Mouse (Mus musculus) 3134 (cell line): ENCODE results near the gene Gm10840.
"Not testable (repeated sequence)": the region's sequence is repeated elsewhere in the genome, so short reads cannot be mapped to it uniquely, and the experiment has no call there.

Experiments used
- DNase-seq: peaks from one replicate; pipeline ENCODE4 v3.0.0-alpha.2; 2011; ENCODE audit warnings: low spot score; ENCODE audit not compliant: insufficient read length; ENCODE audit errors: extremely low read depth

Gm10840 gene

GRCm38 (mm10) chr11:106160841-106161721 lies at the start of gene Gm10840, which contains the start of gene Limd2:
Gene Gm10840, plus strand, starts transcription at chr11:106160850.
Gene Limd2, minus strand, starts transcription at chr11:106160860.
- DNase-seq, result peak; percentile 18

- no peak for DNase-seq
These were observed 49.0 kb upstream of the Gm10840 start for GRCm38 (mm10) chr11:106111688-106112087.

- DNase-seq, result no peak
These were observed 38.4 kb upstream of the Gm10840 start for GRCm38 (mm10) chr11:106122221-106122620.

GRCm38 (mm10) chr11:106122736-106123135 lies 37.9 kb upstream of the Gm10840 start:
- no peak for DNase-seq

- DNase-seq, result no peak
These were observed 35.9 kb upstream of the Gm10840 start for GRCm38 (mm10) chr11:106124784-106125183.

- DNase-seq, result no peak
These were observed 34.8 kb upstream of the Gm10840 start for GRCm38 (mm10) chr11:106125827-106126226.

- not testable (repeated sequence) for DNase-seq
These were observed 33.8 kb upstream of the Gm10840 start for GRCm38 (mm10) chr11:106126727-106127373.

GRCm38 (mm10) chr11:106129477-106129876 lies 31.2 kb upstream of the Gm10840 start:
- no peak for DNase-seq

GRCm38 (mm10) chr11:106132516-106132915 lies 28.1 kb upstream of the Gm10840 start:
- no peak for DNase-seq

- peak; percentile 26 for DNase-seq
These were observed 25.8 kb upstream of the Gm10840 start for GRCm38 (mm10) chr11:106134580-106135528.

- no peak for DNase-seq
These were observed 9.4 kb upstream of the Gm10840 start for GRCm38 (mm10) chr11:106151219-106151618.

GRCm38 (mm10) chr11:106152132-106152531 lies 8.5 kb upstream of the Gm10840 start:
- DNase-seq, result no peak

- DNase-seq, result no peak
These were observed 6.6 kb upstream of the Gm10840 start for GRCm38 (mm10) chr11:106154091-106154490.

- no peak for DNase-seq
These were observed 5.9 kb upstream of the Gm10840 start for GRCm38 (mm10) chr11:106154770-106155169.

- DNase-seq, result no peak
These were observed 4.9 kb upstream of the Gm10840 start for GRCm38 (mm10) chr11:106155761-106156160.

- no peak for DNase-seq
These were observed 4.4 kb upstream of the Gm10840 start for GRCm38 (mm10) chr11:106156257-106156656.

- no peak for DNase-seq
These were observed 3.5 kb upstream of the Gm10840 start for GRCm38 (mm10) chr11:106157154-106157553.

GRCm38 (mm10) chr11:106158081-106158929 lies 2.3 kb upstream of the Gm10840 start:
- DNase-seq, result peak; percentile 44

- no peak for DNase-seq
These were observed 1.8 kb upstream of the Gm10840 start for GRCm38 (mm10) chr11:106158930-106159215.
